Mouse (Mus musculus) kidney, adult 2 months (tissue): ENCODE measurements around the gene Aco2.

Source experiments
- CTCF ChIP-seq: fragments of 200-500 bp; conservative IDR thresholded peaks from 2 replicates; pipeline ENCODE4 v1.5.1; 2011; ENCODE audit warnings: low read depth, mild to moderate bottlenecking, control low read depth, low read length, moderate library complexity, mixed read lengths; ENCODE audit not compliant: insufficient read depth, insufficient read length
- POLR2A ChIP-seq: fragments of 200-500 bp; IDR thresholded peaks from one replicate; pipeline ENCODE4 v1.6.1; 2011; ENCODE audit warnings: low read depth, low read length, control low read depth

- TF ChIP-seq CTCF: no peak
- TF ChIP-seq POLR2A: no peak
These were observed 14.9 kb downstream of the Aco2 start for GRCm38 (mm10) chr15:81886795-81887550.
